Mouse (Mus musculus) 416B (cell line): Measurements from ENCODE around the gene Tgif2.
"Not testable (repeated sequence)": the region's sequence is repeated elsewhere in the genome, so short reads cannot be mapped to it uniquely, and the experiment has no call there.

ENCODE experiments used
- DNase-seq: peaks from one replicate; pipeline ENCODE4 v3.0.0; 2011; ENCODE audit warnings: low read depth

Gene Tgif2

GRCm38 (mm10) chr2:156843331-156843730 lies 3.5 kb downstream of the Tgif2 start:
- no peak for DNase-seq

DNA sequence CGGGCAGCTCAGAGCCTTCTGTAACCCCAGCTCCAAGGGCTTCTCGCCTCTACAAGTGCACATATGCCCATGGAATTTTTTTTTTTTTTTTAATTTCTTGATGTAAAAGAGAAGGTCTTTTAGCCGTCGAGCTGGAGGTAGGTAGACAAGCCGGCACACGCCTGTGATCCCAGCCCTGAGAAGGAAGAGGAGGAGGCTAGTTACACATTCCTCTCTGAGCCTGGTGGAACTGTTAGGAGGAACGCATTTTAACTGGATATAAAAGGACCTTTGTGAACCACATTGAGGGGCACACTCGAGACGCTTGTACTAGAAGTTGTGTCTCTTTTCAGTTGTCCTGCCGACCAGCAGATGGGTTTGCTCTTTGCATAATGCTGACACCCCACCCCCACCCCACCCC lies 4.9 kb downstream of the Tgif2 start:
- DNase-seq: no peak

DNA sequence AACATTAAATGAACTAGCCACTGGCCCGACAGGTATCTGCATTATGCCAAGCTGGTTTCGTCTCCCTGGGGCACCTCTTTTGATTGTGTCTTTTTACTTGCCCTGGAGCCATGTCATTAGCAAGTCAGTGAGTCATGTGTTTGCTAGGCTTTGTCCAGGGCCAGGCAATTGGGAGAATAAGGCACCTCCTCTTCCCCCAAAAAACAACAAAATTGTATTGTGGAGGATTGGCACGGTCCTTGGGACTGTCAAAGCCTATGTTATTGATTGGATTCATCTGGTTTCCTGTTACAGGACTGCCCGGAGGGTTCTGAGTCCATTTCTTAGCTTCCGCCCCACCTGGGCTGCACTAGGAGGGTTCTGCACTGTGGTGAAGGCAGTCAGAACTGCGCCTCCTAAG lies 7.8 kb downstream of the Tgif2 start:
- no peak for DNase-seq

GRCm38 (mm10) chr2:156848526-156849182 lies 8.8 kb downstream of the Tgif2 start:
- no peak for DNase-seq

DNA sequence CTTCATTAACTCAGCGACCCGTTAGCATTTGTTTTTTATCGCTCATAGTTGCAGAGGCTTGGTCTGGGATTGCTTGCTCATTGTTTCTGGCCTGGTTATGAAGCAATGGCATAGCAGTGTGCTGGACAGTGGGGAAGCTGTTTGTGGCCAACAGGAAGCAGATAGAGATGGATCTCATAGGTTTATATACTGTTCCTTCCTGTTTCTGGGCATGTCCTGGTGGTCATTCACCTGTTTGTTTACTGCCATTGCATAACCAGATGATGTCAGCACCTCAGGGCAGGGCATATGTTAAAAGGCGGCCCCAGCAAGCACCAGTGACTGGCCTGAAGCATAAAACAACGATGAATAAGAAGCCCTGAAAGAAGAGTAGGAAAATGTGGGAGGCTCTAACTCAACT lies 10.7 kb downstream of the Tgif2 start:
- DNase-seq: peak; percentile 74

- not testable (repeated sequence) for DNase-seq
Observed at GRCm38 (mm10) chr2:156853584-156853983, 13.8 kb downstream of the Tgif2 start.

- not testable (repeated sequence) for DNase-seq
Observed at GRCm38 (mm10) chr2:156853999-156854771, 14.4 kb downstream of the Tgif2 start.

DNA sequence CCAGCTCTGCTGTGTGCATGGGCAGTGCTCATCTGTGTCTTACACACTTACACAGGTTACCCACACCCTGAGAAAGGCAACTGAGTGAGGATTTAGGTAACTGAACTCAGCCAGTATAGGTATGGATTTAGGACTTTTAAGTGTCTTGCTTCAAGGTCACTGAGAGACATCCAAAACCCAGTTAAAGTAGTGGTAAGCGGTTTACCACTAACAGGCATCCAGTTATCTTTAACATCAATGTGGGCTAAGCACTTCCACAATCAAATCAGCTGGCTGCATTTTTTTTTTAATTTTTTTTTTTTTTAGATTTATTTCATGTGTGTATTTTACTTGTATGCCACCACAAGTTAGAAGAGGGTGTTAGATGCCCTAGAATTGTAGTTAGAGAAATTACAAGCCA lies 16.5 kb downstream of the Tgif2 start:
- DNase-seq: peak; percentile 55

- no peak for DNase-seq
Observed at GRCm38 (mm10) chr2:156857385-156857791, 17.6 kb downstream of the Tgif2 start.

- DNase-seq: no peak
Observed at GRCm38 (mm10) chr2:156857835-156858234, 18.0 kb downstream of the Tgif2 start, which contains the start of gene 4930518I15Rik. Gene 4930518I15Rik, minus strand, starts transcription at chr2:156857946.

DNA sequence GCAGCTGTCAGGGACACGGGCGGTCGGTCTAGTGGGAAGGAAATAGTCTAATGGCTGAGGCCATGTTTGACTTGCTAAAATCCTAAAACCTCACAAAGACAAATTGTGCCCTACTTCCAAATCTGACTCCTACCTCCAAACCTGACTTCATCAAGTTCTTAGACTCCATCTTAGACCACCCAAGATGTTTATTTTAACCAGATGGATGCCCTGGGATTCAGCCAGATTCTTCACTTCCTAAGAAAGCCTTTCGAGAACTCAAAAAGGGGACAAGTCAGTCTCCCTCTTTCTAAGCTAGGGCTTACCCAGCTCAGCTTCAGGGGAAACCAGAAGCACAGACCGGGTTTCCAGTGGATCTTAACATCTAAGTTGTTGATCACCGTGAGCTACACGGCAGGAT lies 18.9 kb downstream of the Tgif2 start:
- no peak for DNase-seq

DNA sequence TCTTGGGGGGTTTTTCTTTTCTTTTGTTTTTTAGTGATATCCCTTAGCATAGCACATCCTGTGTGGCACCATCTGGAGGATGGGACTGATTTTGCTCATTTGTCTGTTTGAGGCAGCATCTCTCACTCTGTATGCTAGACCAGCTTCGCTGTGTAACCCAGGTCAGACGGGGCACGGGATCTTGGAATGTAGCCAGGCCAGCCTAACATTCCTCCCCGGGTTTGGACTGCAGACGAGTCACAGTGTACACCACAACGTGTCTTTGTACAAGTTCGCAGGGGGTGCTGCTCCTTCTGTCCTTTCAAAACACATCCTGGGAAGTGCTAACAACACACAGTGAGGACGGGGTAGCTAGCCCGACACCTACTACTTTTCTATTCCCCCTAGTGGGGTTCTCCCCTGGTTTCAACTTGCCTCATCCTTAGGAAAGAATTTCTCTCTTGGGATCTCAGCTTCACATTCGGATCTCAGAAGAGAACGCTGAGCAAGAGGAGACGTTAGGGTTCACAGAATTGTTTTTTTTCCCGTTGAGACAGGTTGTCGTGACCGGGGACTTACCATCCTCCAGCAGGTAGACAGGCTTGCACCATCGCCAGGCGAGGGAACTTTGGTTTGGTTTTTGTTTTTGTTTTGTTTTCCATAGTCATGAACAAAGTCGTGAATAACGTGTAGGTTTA lies 22.4 kb downstream of the Tgif2 start:
- DNase-seq: peak; percentile 48

GRCm38 (mm10) chr2:156862772-156863486 lies 23.1 kb downstream of the Tgif2 start, which contains the start of gene Rab5if:
Gene Rab5if, plus strand, starts transcription at chr2:156863128.
- DNase-seq: peak; percentile 97

- peak; percentile 98 for DNase-seq
Observed at GRCm38 (mm10) chr2:156863487-156864160, 23.8 kb downstream of the Tgif2 start.

DNA sequence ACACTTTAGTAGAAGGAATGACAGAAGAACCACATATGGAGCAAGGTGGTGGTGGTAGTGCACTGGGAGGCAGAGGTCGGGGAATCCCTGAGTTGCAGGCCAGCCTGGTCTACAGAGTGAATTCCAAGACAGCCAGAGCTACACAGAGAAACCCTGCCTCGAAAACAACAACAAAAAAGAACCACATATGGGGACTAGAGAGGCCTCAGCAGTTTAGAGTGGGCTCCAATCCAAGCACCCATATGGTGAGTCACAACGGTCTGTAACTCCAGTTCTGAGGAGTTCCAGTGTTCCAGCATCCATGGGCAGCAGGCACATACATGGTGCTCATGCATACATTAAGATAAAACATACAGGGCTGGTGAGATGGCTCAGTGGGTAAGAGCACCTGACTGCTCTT lies 24.7 kb downstream of the Tgif2 start:
- no peak for DNase-seq

GRCm38 (mm10) chr2:156868994-156869393 lies 29.2 kb downstream of the Tgif2 start:
- no peak for DNase-seq

GRCm38 (mm10) chr2:156869554-156869953 lies 29.7 kb downstream of the Tgif2 start:
- DNase-seq: no peak

DNA sequence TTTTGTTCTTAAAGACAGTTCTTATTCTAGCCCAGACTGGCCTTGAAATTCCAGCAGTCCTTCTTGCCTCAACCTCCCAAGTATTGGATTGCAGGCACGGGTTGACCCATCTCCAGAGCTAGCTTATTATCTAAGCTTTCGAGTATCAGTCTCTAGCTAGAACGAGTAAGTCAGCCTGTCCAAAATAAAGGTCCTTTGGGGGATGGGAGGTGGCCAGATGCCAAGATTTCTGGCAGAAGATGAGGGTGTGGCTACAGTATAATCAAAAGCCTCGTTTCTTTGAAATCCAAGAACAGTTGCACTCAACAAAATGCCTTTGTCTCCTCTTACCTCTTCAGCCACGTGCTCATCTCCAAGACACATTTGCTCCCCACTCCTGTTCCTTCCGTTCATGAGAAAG lies 30.7 kb downstream of the Tgif2 start:
- DNase-seq: no peak

GRCm38 (mm10) chr2:156873629-156874028 lies 33.8 kb downstream of the Tgif2 start:
- DNase-seq: peak; percentile 64

DNA sequence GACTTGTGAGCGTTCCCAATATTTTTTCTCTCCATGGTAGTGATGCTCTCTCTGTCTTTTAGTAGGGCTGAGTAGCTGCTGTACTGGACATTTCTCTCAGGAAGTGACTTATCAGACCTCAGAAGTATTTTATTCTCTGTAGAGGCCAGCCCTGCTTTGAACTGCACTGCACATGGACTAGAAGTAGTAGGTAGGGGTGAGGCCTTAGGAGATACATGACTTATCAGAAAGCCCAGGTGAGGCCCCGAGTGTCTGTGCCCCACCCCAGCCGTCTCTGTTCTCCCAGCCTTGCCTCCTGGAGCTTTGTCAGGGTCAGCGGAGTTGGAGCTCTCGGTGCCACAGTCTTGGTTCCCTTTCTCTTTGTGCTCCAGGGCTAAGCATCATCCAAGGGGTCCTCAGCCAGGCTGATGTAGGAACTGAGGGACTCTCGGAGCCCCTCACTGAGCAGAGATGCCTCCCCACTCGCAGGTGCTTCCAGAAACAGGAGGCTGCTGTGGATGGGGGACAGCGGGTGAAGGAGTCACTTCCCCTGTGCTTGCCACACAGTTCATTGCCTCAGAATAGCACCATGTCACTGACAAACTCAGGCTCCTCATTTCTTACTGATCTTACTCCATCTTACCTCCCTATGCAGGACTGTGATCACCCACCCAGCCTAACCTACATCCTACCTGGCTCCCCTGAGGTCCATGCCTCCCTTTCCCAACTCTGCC lies 34.4 kb downstream of the Tgif2 start:
- DNase-seq: no peak
